ENCODE assay signal across 9 mouse cellular contexts in the genomic region with DNA sequence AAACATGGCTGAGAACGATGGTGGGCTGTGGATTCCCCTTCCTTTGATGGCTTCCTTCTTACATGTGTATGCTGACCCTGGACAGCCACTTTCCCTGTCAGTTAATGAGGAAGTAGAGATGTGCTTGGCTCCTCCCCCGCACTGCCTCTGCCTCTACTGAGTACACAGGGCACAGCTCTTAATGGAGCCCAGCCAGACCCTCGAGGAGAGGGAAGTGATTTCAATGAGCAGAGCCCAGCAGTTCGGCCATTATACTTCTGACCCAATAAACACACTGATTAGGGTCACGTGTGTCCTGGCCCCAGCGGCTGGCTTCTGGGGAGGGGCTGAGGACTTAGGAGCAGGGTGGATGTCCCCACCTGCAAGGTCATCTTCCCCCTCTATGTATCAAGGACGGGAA. TPM values are rescaled to one million over a fixed set of nuclear protein-coding genes. Genes with fewer than 3 reads are reported as not detected.
DNase-seq lines count a peak whose midpoint lies in the region; ATAC-seq and TF ChIP-seq lines count a peak whose summit lies in the region.
"Had no signal": no experiment of that assay in that cellular context is flagged by ENCODE, and none has a peak within 500 bp of the region (broad histone marks: within the 10 kb centered on the region; RNA-seq: fewer than 3 reads in every experiment).

No protein-coding gene starts in this region.

- no peak for ATAC-seq in G1E (ENCODE audit: extremely low read depth, insufficient number of reproducible peaks, low FRiP score, poor library complexity, severe bottlenecking)
- peak; percentile 89 for ATAC-seq in granulocyte monocyte progenitor cell, adult 5-6 weeks (replicated peaks; ENCODE audit: poor library complexity, severe bottlenecking)
- peak; percentile 71 for ATAC-seq in megakaryocyte progenitor cell, adult 5-6 weeks (replicated peaks; ENCODE audit: poor library complexity)

- peak; percentile 50 for DNase-seq in embryo, embryonic 10 days (ENCODE audit: low spot score)
- no peak for DNase-seq in embryo, embryonic 9.5 days (ENCODE audit: extremely low spot score)
- DNase-seq in G1E (ENCODE audit: low spot score), result peak; percentile 52
- no peak for DNase-seq in thymus, postnatal 36 days
- no peak for DNase-seq in urinary bladder, postnatal 36 days (ENCODE audit: low spot score in 2 of 2)
- DNase-seq in kidney, adult 18-20 months, result no peak
- DNase-seq: gastrocnemius, adult 2 months had no signal

- no peaks in the 10 kb centered on the region for H3K9me3 ChIP-seq in G1E (replicated peaks)

- H3K27me3 ChIP-seq in G1E (ENCODE audit: insufficient read depth, low read length), result peaks cover 42% of the 10 kb centered on the region

- no peak for TF ChIP-seq CTCF in G1E (IDR thresholded peaks at IDR 0.05; ENCODE audit: low read depth, low read length)

- H3K4me1 ChIP-seq in G1E (ENCODE audit: insufficient read depth, low read depth, low read length), result peaks cover 22% of the 10 kb centered on the region

- H3K4me3 ChIP-seq in G1E (ENCODE audit: low read depth, low read length), result no peak overlapping the region
- H3K4me3 ChIP-seq: gastrocnemius, adult 2 months had no signal

- peaks cover 33% of the 10 kb centered on the region for H3K36me3 ChIP-seq in G1E (replicated peaks)

RNA-seq across cellular contexts. Expression of a gene that starts 7.8 kb away (rescaled TPM):
- total RNA-seq in G1E (2014; fragmentation: Nextera tagmentation) (1.2 and 2.1 TPM in 2 replicates), G1E (2017) (0.64 and 0.71 TPM in 2 replicates)
- polyA plus RNA-seq in G1E (2012), result 21.0 and 25.0 TPM in 2 replicates
- 5.9 and 6.3 TPM in 2 replicates for total RNA-seq in granulocyte monocyte progenitor cell, adult 5-6 weeks (2014; fragmentation: Nextera tagmentation)
- 1.7 and 14.3 TPM in 2 replicates for total RNA-seq in granulocyte monocyte progenitor cell, adult 5-6 weeks (2017)
- total RNA-seq in megakaryocyte progenitor cell, adult 5-6 weeks (2015), result 0.64 and 0.90 TPM in 2 replicates
- total RNA-seq in megakaryocyte progenitor cell, adult 5-6 weeks (2017), result 0.96 and 3.5 TPM in 2 replicates
- total RNA-seq: gastrocnemius, adult 2 months had no signal

RNA-seq across cellular contexts. Expression of a gene that starts 18.3 kb away (rescaled TPM):
- total RNA-seq in G1E (2014; fragmentation: Nextera tagmentation) (26.3 and 29.2 TPM in 2 replicates), G1E (2017) (79.4 and 80.9 TPM in 2 replicates)
- 59.1 and 91.6 TPM in 2 replicates for polyA plus RNA-seq in G1E (2012)
- total RNA-seq in granulocyte monocyte progenitor cell, adult 5-6 weeks (2014; fragmentation: Nextera tagmentation), result 83.0 and 122 TPM in 2 replicates
- 97.1 and 107 TPM in 2 replicates for total RNA-seq in granulocyte monocyte progenitor cell, adult 5-6 weeks (2017)
- 67.3 and 73.9 TPM in 2 replicates for total RNA-seq in megakaryocyte progenitor cell, adult 5-6 weeks (2015)
- total RNA-seq in megakaryocyte progenitor cell, adult 5-6 weeks (2017), result 82.0 and 103 TPM in 2 replicates

RNA-seq across cellular contexts. Expression of a gene that starts 22.9 kb away (rescaled TPM):
- total RNA-seq in G1E (2014; fragmentation: Nextera tagmentation), result 68.0 and 85.4 TPM in 2 replicates
- total RNA-seq in G1E (2017), result 51.7 TPM in 2 replicates
- 16.0 and 19.8 TPM in 2 replicates for polyA plus RNA-seq in G1E (2012)
- total RNA-seq in granulocyte monocyte progenitor cell, adult 5-6 weeks (2014; fragmentation: Nextera tagmentation), result 97.2 and 127 TPM in 2 replicates
- total RNA-seq in granulocyte monocyte progenitor cell, adult 5-6 weeks (2017), result 67.3 and 108 TPM in 2 replicates
- 85.3 and 97.7 TPM in 2 replicates for total RNA-seq in megakaryocyte progenitor cell, adult 5-6 weeks (2015)
- total RNA-seq in megakaryocyte progenitor cell, adult 5-6 weeks (2017), result 84.9 and 99.2 TPM in 2 replicates

Comparison
In these comparisons a context has a peak if more than half of its experiments do, and no peak if none do; other contexts are left out.
1. DNase-seq: peak in embryo, embryonic 10 days (single experiment) and G1E (single experiment); none in embryo, embryonic 9.5 days (single experiment), thymus, postnatal 36 days (0 of 2), urinary bladder, postnatal 36 days (0 of 2) and kidney, adult 18-20 months (single experiment).